Mouse (Mus musculus) CH12.LX (cell line): ENCODE measurements around the gene Xrn2. TPM values are rescaled to one million over a fixed set of nuclear protein-coding genes. Genes with fewer than 3 reads are reported as not detected.

Experiments
- DNase-seq: peaks from one replicate; pipeline ENCODE4 v3.0.0-alpha.2; 2013; ENCODE audit errors: extremely low read depth
- H3K27ac ChIP-seq: 2 replicates; pipeline ENCODE4 v1.5.1; 2012; ENCODE audit warnings: low read depth, mild to moderate bottlenecking, control low read depth, moderate library complexity; ENCODE audit not compliant: insufficient read depth
- H3K27me3 ChIP-seq: replicated peaks from 2 replicates; pipeline ENCODE3; 2012; ENCODE audit warnings: inconsistent platforms
- H3K36me3 ChIP-seq, 2 experiments: replicated peaks in 1 of 2; 2 replicates each; pipeline versions ENCODE3 to v1.6.1; 2012; ENCODE audit warnings: inconsistent platforms in 1 of 2, low read length in 1 of 2, mild to moderate bottlenecking in 1 of 2, mixed read lengths in 1 of 2, moderate library complexity in 1 of 2; ENCODE audit not compliant: control insufficient read depth in 1 of 2, insufficient read depth in 1 of 2
- H3K4me1 ChIP-seq, 2 experiments: 2 replicates each; pipeline ENCODE4 v1.6.1; 2012; ENCODE audit warnings: inconsistent platforms in 1 of 2, moderate library complexity in 1 of 2; ENCODE audit not compliant: insufficient read depth in 2 of 2, control insufficient read depth in 1 of 2
- H3K4me2 ChIP-seq: 2 replicates; pipeline ENCODE4 v1.6.1; 2012; ENCODE audit warnings: low read depth, mild to moderate bottlenecking, control low read depth; ENCODE audit not compliant: poor library complexity, insufficient read depth, severe bottlenecking
- H3K4me3 ChIP-seq, 3 experiments: fragments of 150-350 bp in 1 of 3; sonication (generic) in 1 of 3; replicated peaks in 1 of 3; 2 replicates each; pipeline versions ENCODE3 to v1.5.1; 2011 to 2012; ENCODE audit warnings: low read depth in 2 of 3, low read length in 2 of 3, mild to moderate bottlenecking in 2 of 3, moderate library complexity in 2 of 3, control low read depth in 1 of 3, improper control_type of control experiment in 1 of 3, inconsistent platforms in 1 of 3, mixed read lengths in 1 of 3; ENCODE audit not compliant: poor library complexity in 1 of 3
- H3K79me2 ChIP-seq: replicated peaks from 2 replicates; pipeline ENCODE4 v1.6.1; 2012; ENCODE audit warnings: mild to moderate bottlenecking, moderate library complexity; ENCODE audit not compliant: control insufficient read depth, poor library complexity, insufficient read depth, severe bottlenecking; ENCODE audit errors: extremely low read depth
- H3K9ac ChIP-seq: 2 replicates; pipeline ENCODE4 v1.6.1; 2012; ENCODE audit warnings: low read depth, mild to moderate bottlenecking, control low read depth, moderate library complexity; ENCODE audit not compliant: insufficient read depth
- H3K9me3 ChIP-seq: replicated peaks from 2 replicates; pipeline ENCODE3; 2012; ENCODE audit warnings: low read length, inconsistent platforms, mixed read lengths
- BHLHE40 ChIP-seq: IDR thresholded peaks from 2 replicates; pipeline ENCODE4 v1.6.1; 2011; ENCODE audit warnings: mild to moderate bottlenecking, low read depth, low read length, improper control_type of control experiment
- CTCF ChIP-seq, 2 experiments: IDR thresholded peaks in 1 of 2; conservative IDR thresholded peaks in 1 of 2; 2 replicates each; pipeline ENCODE4 v1.5.1; 2011 to 2012; ENCODE audit warnings: low read depth in 2 of 2, low read length in 2 of 2, improper control_type of control experiment in 1 of 2, inconsistent platforms in 1 of 2, mild to moderate bottlenecking in 1 of 2, moderate library complexity in 1 of 2
- E2F4 ChIP-seq: IDR thresholded peaks from 2 replicates; pipeline ENCODE4 v1.6.1; 2011; ENCODE audit warnings: low read depth, low read length, improper control_type of control experiment; ENCODE audit not compliant: insufficient replicate concordance
- GABPA ChIP-seq: IDR thresholded peaks from 2 replicates; pipeline ENCODE4 v1.6.1; 2012; ENCODE audit warnings: low read depth, low read length, improper control_type of control experiment, inconsistent platforms; ENCODE audit not compliant: insufficient replicate concordance
- HCFC1 ChIP-seq: IDR thresholded peaks from 2 replicates; pipeline ENCODE4 v1.6.1; 2012; ENCODE audit warnings: low read depth, mild to moderate bottlenecking, inconsistent platforms, low read length, improper control_type of control experiment
- JUN ChIP-seq: IDR thresholded peaks from 2 replicates; pipeline ENCODE4 v1.6.1; 2011; ENCODE audit warnings: low read depth, mild to moderate bottlenecking, low read length, improper control_type of control experiment, moderate library complexity; ENCODE audit not compliant: insufficient read depth
- JUND ChIP-seq: conservative IDR thresholded peaks from 2 replicates; pipeline ENCODE4 v1.6.1; 2011; ENCODE audit warnings: low read depth, low read length, improper control_type of control experiment
- KAT2A ChIP-seq: IDR thresholded peaks from 2 replicates; pipeline ENCODE4 v1.6.1; 2012; ENCODE audit warnings: low read length, improper control_type of control experiment, inconsistent platforms; ENCODE audit not compliant: insufficient replicate concordance
- MAFK ChIP-seq: IDR thresholded peaks from 2 replicates; pipeline ENCODE4 v1.6.1; 2011; ENCODE audit warnings: low read length, improper control_type of control experiment; ENCODE audit not compliant: insufficient replicate concordance
- MAX ChIP-seq: IDR thresholded peaks from 2 replicates; pipeline ENCODE4 v1.6.1; 2011; ENCODE audit warnings: low read length, improper control_type of control experiment
- MAZ ChIP-seq: IDR thresholded peaks from 2 replicates; pipeline ENCODE4 v1.6.1; 2012; ENCODE audit warnings: low read depth, mild to moderate bottlenecking, inconsistent platforms, low read length, improper control_type of control experiment, moderate library complexity
- MEF2A ChIP-seq: IDR thresholded peaks from 2 replicates; pipeline ENCODE4 v1.6.1; 2014; ENCODE audit warnings: low read depth, mild to moderate bottlenecking, inconsistent platforms, low read length, improper control_type of control experiment, borderline replicate concordance
- MXI1 ChIP-seq: IDR thresholded peaks from 2 replicates; pipeline ENCODE4 v1.6.1; 2011; ENCODE audit warnings: mild to moderate bottlenecking, low read depth, low read length, improper control_type of control experiment
- MYC ChIP-seq: IDR thresholded peaks from 2 replicates; pipeline ENCODE4 v1.6.1; 2011; ENCODE audit warnings: low read depth, mild to moderate bottlenecking, improper control_type of control experiment, low read length
- NELFE ChIP-seq: IDR thresholded peaks from 2 replicates; pipeline ENCODE4 v1.6.1; 2011; ENCODE audit warnings: low read depth, low read length, improper control_type of control experiment
- NRF1 ChIP-seq: IDR thresholded peaks from 2 replicates; pipeline ENCODE4 v1.6.1; 2014; ENCODE audit warnings: low read depth, mild to moderate bottlenecking, inconsistent platforms, low read length, improper control_type of control experiment, moderate library complexity
- POLR2AphosphoS2 ChIP-seq: IDR thresholded peaks from 2 replicates; pipeline ENCODE4 v1.6.1; 2011; ENCODE audit warnings: low read depth, low read length, improper control_type of control experiment
- RAD21 ChIP-seq: IDR thresholded peaks from 2 replicates; pipeline ENCODE4 v1.6.1; 2011; ENCODE audit warnings: low read depth, mild to moderate bottlenecking, low read length, improper control_type of control experiment, moderate library complexity
- RCOR1 ChIP-seq: conservative IDR thresholded peaks from 2 replicates; pipeline ENCODE4 v1.6.1; 2012; ENCODE audit warnings: low read depth, mild to moderate bottlenecking, inconsistent platforms, low read length, improper control_type of control experiment
- SIN3A ChIP-seq: IDR thresholded peaks from 2 replicates; pipeline ENCODE4 v1.6.1; 2012; ENCODE audit warnings: low read length, improper control_type of control experiment, inconsistent platforms
- SMC3 ChIP-seq: IDR thresholded peaks from 2 replicates; pipeline ENCODE4 v1.6.1; 2011; ENCODE audit warnings: low read depth, low read length, improper control_type of control experiment
- TBP ChIP-seq: conservative IDR thresholded peaks from 2 replicates; pipeline ENCODE4 v1.6.1; 2011; ENCODE audit warnings: low read depth, low read length, improper control_type of control experiment
- TCF12 ChIP-seq: IDR thresholded peaks from 2 replicates; pipeline ENCODE4 v1.6.1; 2014; ENCODE audit warnings: low read depth, mild to moderate bottlenecking, inconsistent platforms, low read length, improper control_type of control experiment
- ZC3H11A ChIP-seq: IDR thresholded peaks from 2 replicates; pipeline ENCODE4 v1.6.1; 2012; ENCODE audit warnings: low read depth, mild to moderate bottlenecking, inconsistent platforms, low read length, improper control_type of control experiment
- ZKSCAN1 ChIP-seq: IDR thresholded peaks from 2 replicates; pipeline ENCODE4 v1.6.1; 2012; ENCODE audit warnings: low read depth, inconsistent platforms, low read length, improper control_type of control experiment, borderline replicate concordance
- ZMIZ1 ChIP-seq: IDR thresholded peaks from 2 replicates; pipeline ENCODE4 v1.6.1; 2012; ENCODE audit warnings: low read depth, mild to moderate bottlenecking, inconsistent platforms, low read length, improper control_type of control experiment
- ZNF384 ChIP-seq: IDR thresholded peaks from 2 replicates; pipeline ENCODE4 v1.6.1; 2012; ENCODE audit warnings: low read depth, low read length, improper control_type of control experiment, inconsistent platforms
- dilution Hi-C: fragments of 300-500 bp; cut with MboI; formaldehyde crosslinking; loops from 2 replicates; pipeline ENCODE4 v1.14.3; 2020; ENCODE audit warnings: low sequenced_read_pairs; ENCODE audit not compliant: extremely low pct_unique_long_range_greater_than_20kb, extremely low pct_ligation_motif_present
- in situ Hi-C: fragments of 300-500 bp; cut with MboI; formaldehyde crosslinking; loops from 3 replicates; pipeline ENCODE4 v1.14.3; 2019; ENCODE audit warnings: low sequenced_read_pairs, low pct_ligation_motif_present, low pct_unique_long_range_greater_than_20kb, mixed read lengths
- polyA plus RNA-seq: library from polyadenylated mRNA; unstranded; fragments of >175 nt; gene quantifications from 2 replicates; pipeline ENCODE4 v1.2.1, GENCODE M21; 2012; ENCODE audit warnings: low read depth; ENCODE audit not compliant: insufficient read length
- total RNA-seq, 2 experiments: library from RNA; depleted of rRNA; stranded (reverse); fragments of 300-350 nt in 1 of 2; fragments of >200 nt in 1 of 2; gene quantifications; 2 replicates each; pipeline ENCODE4 v1.2.3; 2012 to 2014

Xrn2 gene
- total and polyA plus RNA-seq, 3 experiments: 106 to 115 (median 114) TPM

DNA sequence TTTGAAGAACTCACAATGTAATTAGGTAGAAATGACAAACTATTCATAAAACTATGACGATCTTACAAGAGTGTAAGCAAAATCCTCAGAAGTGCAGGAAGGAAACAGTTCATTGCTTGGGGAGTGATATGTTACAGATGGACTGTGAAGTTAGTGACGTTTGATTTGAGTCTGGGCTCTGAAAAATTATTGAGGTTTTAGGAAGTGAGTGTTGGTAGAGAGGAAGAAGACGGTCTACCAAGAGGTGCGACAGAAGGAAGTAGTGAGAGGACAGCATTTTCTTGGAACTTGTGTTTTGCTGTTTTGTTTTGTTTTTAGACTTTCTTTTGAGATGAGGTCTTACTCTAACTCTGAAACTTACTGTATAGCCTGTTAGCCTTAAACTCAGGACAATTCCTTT lies 10.8 kb downstream of the Xrn2 start:
- Histone ChIP-seq H3K36me3 (peaks cover 14 to 54% of the 10 kb centered on the region in 2 experiments), H3K4me2 (no peak overlapping the region), H3K4me1 (peaks cover 3 to 26% of the 10 kb centered on the region in 2 experiments), H3K9me3 (no peaks in the 10 kb centered on the region), H3K4me3 (no peak overlapping the region), H3K27ac (no peak overlapping the region), H3K79me2 (peaks cover 49% of the 10 kb centered on the region), H3K27me3 (no peaks in the 10 kb centered on the region), H3K9ac (no peak overlapping the region)
- TF ChIP-seq HCFC1 (no peak), ZNF384 (no peak), RCOR1 (no peak), POLR2AphosphoS2 (no peak), ZC3H11A (no peak), TCF12 (no peak), SIN3A (no peak), JUN (no peak), MEF2A (no peak), NRF1 (no peak), TBP (no peak), MAX (no peak)
- in situ Hi-C loops (no loop called here), dilution Hi-C loops (no loop called here)
- DNase-seq: no peak

DNA sequence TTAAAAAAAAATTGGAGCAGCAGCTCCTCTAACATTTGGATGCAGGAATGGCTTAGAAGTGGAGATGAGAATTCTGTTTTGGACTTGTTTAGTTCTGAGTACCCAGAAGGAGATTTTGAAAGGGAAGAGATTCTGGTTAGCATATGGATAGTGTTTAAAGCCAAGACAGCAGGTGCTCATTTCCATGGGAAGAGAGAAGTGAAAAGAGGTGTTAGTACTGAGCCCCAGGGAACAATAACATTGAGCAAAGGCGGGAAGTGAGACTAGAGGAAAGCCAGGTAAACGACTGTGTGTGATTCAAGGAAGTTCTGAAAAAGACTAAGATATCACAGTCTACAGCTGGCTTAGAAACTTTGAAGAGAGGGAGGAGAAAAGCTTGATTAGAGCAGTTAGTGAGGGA lies 20.3 kb downstream of the Xrn2 start:
- no peak overlapping the region for H3K4me3 ChIP-seq
- H3K9ac ChIP-seq: no peak overlapping the region
- no peaks in the 10 kb centered on the region for H3K9me3 ChIP-seq
- H3K36me3 ChIP-seq: peaks cover 38 to 83% of the 10 kb centered on the region in 2 experiments
- H3K4me2 ChIP-seq: no peak overlapping the region
- in situ Hi-C loops (no loop called here), dilution Hi-C loops (no loop called here)
- no peak for DNase-seq
- TF ChIP-seq ZMIZ1: no peak
- TF ChIP-seq KAT2A: no peak
- no peak for TF ChIP-seq E2F4
- H3K4me1 ChIP-seq: peaks cover 0 to 10% of the 10 kb centered on the region in 2 experiments; a peak in 2 of 4 replicates
- H3K27ac ChIP-seq: no peak overlapping the region
- H3K27me3 ChIP-seq: no peaks in the 10 kb centered on the region
- peaks cover 7% of the 10 kb centered on the region; the same call in 1 of the 2 replicates for H3K79me2 ChIP-seq

DNA sequence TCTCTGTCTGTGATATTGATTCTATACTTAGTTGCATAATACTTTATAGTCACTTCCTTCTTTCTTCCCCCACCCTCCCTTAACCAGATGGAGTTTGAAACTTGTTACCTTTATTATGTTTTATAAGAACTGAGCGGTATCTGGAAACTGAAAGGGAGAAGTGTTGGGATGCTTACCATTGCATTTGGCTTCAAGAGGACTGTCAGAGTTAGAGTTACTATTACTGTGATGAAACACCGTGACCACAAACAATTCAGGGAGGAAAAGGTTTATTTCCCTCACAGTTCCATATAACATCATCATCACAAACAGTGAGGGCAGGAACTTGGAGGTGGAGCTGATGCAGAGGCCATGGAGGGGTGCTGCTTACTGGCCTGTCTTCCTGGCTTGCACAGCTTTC lies 23.1 kb downstream of the Xrn2 start:
- dilution Hi-C loops (no loop called here), in situ Hi-C loops (no loop called here)
- Histone ChIP-seq H3K9me3 (no peaks in the 10 kb centered on the region), H3K4me3 (no peak overlapping the region), H3K9ac (no peak overlapping the region), H3K4me2 (no peak overlapping the region), H3K36me3 (peaks cover 30 to 76% of the 10 kb centered on the region in 2 experiments), H3K4me1 (peaks cover 0 to 10% of the 10 kb centered on the region in 2 experiments; a peak in 2 of 4 replicates), H3K27ac (no peak overlapping the region), H3K27me3 (no peaks in the 10 kb centered on the region), H3K79me2 (peaks cover 6% of the 10 kb centered on the region; the same call in 1 of the 2 replicates)
- DNase-seq: no peak
- TF ChIP-seq MAX (no peak), ZNF384 (no peak), CTCF (conservative IDR thresholded peaks at IDR 0.05 in 1 of 2, IDR thresholded peaks at IDR 0.05 in 1 of 2; ENCODE audit: low read depth in 2 of 2, low read length in 2 of 2) (no peak), MEF2A (no peak), RAD21 (no peak), SMC3 (no peak), MXI1 (no peak), BHLHE40 (no peak), MAFK (no peak), POLR2AphosphoS2 (no peak), MAZ (no peak), JUND (no peak), GABPA (no peak), RCOR1 (no peak), MYC (no peak), NELFE (no peak), ZKSCAN1 (no peak), E2F4 (no peak)
